Mouse (Mus musculus) MN1 (cell line): ENCODE results near the gene Ugt1a7c.
"Not testable (repeated sequence)": the region's sequence is repeated elsewhere in the genome, so short reads cannot be mapped to it uniquely, and the experiment has no call there.

ENCODE experiments used
- DNase-seq: peaks from one replicate; pipeline ENCODE4 v3.0.0-alpha.2; 2016; ENCODE audit warnings: low spot score

Ugt1a7c gene

DNA sequence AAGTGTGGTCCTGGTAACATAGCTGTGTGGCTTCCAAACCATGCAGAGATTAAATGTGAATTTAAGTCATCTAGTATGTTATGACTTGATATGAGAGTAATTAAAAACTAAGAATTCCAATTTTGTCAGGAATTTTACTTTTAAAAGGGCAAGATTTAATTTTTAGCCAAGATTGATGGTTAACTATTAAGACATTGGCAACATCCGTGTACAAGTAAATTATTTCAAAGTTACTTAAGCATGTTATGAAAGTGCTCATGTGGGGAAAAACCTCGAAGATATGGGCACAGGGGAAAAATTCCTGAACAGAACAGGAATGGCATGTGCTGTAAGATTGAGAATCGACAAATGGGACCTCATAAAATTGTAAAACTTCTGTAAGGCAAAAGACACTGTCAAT, 102.6 kb downstream of the Ugt1a7c start:
- DNase-seq = no peak

- no peak for DNase-seq
Measured at GRCm38 (mm10) chr1:88199996-88200395, 105.1 kb downstream of the Ugt1a7c start.

DNA sequence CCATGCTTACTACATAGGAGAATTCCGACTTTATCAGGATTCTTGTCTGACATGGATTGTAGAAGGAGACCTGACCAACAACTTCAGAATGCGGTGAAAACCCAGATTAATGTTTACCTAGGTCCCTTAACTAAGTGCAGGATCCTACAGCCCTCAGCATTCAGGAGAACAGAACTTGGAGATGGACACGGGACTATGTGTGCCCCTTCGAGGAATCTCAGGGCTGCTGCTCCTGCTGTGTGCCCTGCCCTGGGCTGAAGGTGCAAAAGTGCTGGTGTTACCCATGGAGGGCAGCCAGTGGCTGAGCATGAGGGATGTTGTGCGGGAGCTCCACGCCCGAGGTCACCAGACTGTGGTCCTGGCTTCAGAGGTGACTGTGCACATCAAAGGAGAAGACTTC, 105.6 kb downstream of the Ugt1a7c start, which contains the start of gene Ugt1a2:
Gene Ugt1a2 (plus strand): TSS at position 146 of the 400 bp plus-strand sequence.
- no peak for DNase-seq

GRCm38 (mm10) chr1:88205294-88205922, 110.5 kb downstream of the Ugt1a7c start, which contains the start of gene Dnajb3:
Gene Dnajb3, minus strand, starts transcription at chr1:88205782.
- no peak for DNase-seq

DNA sequence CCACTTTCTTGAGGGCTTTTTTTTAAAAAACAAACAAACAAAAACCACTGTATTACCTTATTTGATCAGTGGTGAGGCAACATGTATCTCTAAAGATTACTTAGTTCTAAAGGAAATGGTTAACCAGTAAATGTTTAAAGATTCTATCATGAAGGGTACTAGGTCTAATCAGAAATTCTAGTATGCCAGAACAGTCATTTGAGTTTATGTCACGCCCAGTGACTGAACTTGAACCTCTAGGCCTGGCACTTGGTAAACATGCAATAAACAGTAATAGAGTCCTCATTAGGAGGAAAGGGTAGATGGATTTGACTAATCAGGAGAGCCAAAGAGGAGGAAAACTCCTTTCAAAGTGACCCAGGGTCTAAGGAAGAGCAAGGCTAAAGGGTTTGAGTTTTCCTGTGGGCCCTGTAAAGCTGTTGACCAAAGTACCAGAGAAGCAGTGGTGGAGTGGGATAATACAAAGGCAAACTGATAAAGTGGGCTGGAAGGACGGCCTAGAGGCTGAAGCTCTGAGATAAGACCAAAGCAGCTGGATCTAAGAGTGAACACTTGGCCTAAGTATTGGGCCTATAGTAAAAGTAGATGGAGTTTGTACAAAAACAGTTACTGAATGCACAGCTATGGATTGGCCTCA, 112.1 kb downstream of the Ugt1a7c start:
- DNase-seq = no peak

DNA sequence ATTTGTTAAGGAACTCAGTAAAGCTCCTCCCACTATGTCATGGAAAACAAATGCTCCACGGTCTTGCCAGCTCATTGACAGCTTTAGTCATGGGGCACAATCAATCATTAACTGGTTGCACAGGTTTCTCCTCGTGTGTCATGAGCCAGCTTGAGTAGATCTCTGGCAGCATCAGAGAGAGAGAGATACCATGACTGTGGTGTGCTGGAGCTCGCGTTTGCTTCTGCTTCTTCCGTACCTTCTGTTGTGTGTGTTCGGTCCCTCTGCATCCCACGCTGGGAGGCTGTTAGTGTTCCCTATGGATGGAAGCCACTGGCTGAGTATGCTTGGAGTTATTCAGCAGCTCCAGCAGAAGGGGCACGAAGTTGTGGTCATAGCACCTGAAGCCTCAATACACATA, 117.0 kb downstream of the Ugt1a7c start, which contains the start of gene Ugt1a1:
Gene Ugt1a1 (plus strand): TSS at position 148 of the 400 bp plus-strand sequence.
- DNase-seq = peak; percentile 14

DNA sequence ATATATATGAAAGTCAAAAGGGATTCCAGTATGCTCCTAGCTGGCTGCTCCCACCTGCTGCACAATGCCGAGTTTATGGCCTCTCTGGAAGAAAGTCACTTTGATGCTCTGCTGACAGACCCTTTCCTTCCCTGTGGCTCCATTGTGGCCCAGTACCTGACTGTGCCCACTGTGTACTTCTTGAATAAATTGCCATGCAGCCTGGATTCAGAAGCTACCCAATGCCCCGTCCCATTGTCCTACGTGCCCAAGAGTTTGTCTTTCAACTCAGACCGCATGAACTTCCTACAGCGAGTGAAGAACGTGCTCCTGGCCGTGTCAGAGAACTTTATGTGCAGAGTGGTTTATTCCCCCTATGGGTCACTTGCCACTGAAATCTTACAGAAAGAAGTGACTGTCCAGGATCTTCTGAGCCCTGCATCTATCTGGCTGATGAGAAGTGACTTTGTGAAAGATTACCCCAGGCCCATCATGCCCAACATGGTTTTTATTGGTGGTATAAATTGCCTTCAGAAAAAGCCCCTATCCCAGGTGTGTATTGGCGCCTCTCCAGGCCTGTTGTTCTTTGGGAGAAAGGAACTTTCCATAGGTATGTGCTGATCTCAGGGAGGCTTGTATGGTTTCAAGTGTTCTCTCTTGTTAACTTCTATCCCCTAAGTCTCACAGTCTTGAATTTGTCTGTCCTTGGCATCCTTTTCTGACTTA, 117.6 kb downstream of the Ugt1a7c start:
- DNase-seq = peak; percentile 13

GRCm38 (mm10) chr1:88213061-88213460, 118.2 kb downstream of the Ugt1a7c start:
- DNase-seq = no peak

DNA sequence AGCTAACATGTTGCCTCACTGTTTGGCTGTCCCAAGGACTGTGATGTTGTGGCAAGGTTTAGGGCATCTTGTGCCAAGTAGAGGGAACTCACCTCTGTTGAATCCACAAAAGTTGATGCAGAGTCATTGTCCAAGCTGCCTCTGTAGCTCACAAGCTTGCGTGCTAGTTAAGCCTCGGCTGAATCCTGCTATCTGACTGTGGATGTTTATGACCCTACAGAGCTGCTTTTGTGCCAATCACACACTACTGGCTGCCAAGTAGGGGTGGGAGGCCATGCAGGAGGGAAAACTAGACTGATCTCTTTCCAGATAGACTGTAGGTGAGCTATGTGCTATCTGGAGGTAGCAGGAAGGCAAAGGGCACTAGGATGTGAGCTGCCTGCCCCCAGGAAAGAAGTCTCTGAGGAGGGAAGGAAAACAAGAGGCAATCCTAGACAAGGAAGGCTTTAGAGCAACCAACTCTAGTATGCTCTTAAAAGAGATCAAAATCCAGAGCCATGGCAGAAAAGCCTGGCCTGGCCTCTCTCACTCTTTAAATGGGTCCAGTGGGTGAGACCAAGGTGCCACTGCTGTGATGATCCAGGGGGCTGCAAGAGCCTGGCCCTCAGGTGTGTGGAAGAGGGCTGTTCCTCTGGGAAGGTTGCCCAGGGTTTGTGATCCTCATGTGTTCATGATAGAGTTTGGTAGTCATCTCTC, 119.1 kb downstream of the Ugt1a7c start:
- DNase-seq = peak; percentile 24

GRCm38 (mm10) chr1:88214462-88214952, 119.6 kb downstream of the Ugt1a7c start:
- no peak for DNase-seq

DNA sequence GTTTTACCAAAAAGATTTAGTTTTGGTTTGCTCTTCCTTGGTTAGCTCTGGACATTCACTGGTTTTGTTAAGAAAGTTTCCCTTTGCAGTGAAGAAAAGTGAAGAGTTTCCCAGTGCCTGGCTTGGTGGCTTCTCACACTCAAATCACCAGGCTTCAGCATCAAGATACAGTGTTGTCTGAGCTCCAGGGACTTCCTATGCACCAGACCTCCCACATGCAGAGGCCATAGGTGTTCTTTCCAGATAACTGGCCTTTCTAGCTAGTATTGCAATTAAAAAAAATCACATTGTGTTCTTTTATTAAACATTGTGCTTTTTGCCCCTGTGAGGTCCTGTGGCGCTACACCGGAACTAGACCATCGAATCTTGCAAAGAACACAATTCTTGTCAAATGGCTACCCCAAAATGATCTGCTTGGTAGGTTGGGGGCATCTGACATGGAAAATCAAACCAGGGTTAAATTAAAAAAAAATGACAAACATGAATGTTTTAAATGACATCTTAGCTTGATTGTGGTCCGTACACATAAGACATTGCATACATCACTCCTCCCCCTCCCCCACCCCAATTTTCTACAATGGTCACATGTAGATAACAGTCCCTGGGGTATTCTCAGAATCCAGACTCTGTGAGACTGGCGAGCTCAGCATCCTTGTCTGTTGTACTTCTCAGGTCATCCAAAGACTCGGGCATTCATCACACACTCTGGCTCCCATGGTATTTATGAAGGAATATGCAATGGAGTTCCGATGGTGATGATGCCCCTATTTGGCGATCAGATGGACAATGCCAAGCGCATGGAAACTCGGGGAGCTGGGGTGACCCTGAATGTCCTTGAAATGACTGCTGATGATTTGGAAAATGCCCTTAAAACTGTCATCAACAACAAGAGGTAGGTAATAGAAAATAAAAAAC, 120.9 kb downstream of the Ugt1a7c start:
- DNase-seq = peak; percentile 23

- DNase-seq = peak; percentile 21
Measured at GRCm38 (mm10) chr1:88216551-88216950, 121.7 kb downstream of the Ugt1a7c start.

GRCm38 (mm10) chr1:88217144-88217543, 122.3 kb downstream of the Ugt1a7c start:
- DNase-seq = peak; percentile 14

DNA sequence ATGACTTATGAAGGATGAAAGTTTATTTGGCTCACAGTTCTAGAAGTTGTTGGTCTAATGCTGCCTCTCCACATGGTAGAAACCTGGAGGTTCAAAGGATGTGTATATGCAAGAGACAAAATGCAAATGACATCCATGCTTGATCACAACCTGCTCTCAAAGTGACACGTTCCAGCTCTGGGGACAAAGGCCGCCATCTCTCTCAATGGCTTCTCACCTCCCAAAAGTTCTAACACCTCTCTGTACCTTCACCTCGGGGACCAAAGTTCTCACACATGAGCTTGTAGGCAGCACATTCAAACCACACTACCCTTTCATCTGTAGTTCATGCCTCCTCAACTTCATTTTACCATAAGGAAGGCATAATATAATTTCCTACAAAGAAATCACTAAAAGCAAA, 122.7 kb downstream of the Ugt1a7c start:
- peak; percentile 12 for DNase-seq

GRCm38 (mm10) chr1:88218051-88218450, 123.2 kb downstream of the Ugt1a7c start:
- peak; percentile 18 for DNase-seq

DNA sequence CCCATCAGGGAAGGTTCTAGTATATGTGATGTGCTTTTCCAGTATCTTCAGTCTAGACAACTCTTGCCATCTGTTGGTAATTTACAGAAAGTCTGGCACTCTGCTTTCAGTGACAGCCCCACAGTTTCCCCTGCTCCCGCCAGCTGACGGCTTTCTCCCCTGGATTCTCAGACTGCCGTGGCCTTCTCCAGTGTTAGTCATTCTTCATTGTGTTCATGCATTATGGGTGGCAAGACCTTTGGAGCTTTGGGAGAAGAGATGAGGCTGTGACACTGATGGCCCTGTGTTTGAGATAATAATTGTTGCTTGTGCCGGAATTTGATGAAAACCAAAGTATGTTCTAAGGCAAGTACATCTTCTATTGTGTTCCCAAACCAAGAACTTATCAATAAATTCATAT, 123.7 kb downstream of the Ugt1a7c start:
- peak; percentile 12 for DNase-seq

GRCm38 (mm10) chr1:88219054-88219453, 124.2 kb downstream of the Ugt1a7c start:
- peak; percentile 11 for DNase-seq

DNA sequence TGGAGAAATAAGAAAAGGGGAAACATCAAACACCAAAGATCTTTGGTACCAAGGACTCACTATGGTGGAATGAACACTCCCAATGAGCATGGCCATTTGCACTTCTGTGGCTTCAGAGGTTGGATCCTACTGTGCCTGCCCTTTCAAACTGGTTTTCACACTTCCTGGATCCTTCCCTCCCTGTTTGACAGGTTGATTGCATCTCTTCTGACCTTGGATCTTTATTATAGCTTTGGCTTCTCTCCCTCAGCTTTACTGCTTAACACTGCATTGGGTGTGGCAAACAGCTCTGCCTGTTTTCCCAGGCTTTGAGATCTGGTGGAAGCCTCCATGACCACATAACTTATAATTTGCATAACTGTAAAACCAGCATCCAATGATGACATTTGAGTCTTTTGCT, 125.5 kb downstream of the Ugt1a7c start:
- peak; percentile 32 for DNase-seq

GRCm38 (mm10) chr1:88222216-88222615, 127.4 kb downstream of the Ugt1a7c start:
- no peak for DNase-seq

- not testable (repeated sequence) for DNase-seq
Measured at GRCm38 (mm10) chr1:88223011-88223515, 128.2 kb downstream of the Ugt1a7c start.

DNA sequence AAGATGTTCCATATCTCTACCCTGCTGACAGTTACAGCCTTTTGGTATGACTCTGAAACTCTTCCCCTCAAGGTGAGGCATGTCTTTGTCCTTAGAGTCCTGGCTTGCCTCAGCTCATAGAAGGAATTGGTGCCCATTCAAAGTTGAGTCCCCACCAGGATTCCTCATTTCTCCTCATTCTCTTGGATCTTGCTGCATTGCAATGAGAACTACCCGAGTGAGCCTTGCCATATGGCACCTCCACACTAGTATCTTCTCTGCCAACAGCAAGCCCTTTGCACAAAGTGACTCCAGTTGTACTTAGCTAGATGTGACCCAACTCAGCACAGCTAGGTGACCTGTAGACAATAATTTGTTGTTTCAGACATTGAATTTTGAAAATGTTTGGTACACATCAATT, 128.7 kb downstream of the Ugt1a7c start:
- DNase-seq = no peak
